Mouse (Mus musculus) liver, embryonic 11.5 days (tissue): ENCODE measurements at regions not wholly inside any gene's neighbourhood (a gene's known extent, or its start where the extent isn't known, plus 50 kb on each side); places are given as distances from the start of the nearest gene placed in this dataset.

Experiments used
- ATAC-seq: fragments of 200-750 bp; cut with Nextera tagmentation; replicated peaks from 2 replicates; pipeline ENCODE4 v1.8.0; 2017; ENCODE audit warnings: moderate number of reproducible peaks, mild to moderate bottlenecking, moderate TSS enrichment, moderate library complexity; ENCODE audit not compliant: low FRiP score
- DNase-seq: peaks from one replicate; pipeline ENCODE4 v3.0.0-alpha.2; 2017; ENCODE audit warnings: low spot score
- H3K27ac ChIP-seq: fragments of 300-500 bp; sonication (generic); 2 replicates; pipeline ENCODE4 v1.5.1; 2014; ENCODE audit warnings: mild to moderate bottlenecking, low read depth, low read length, control low read depth
- H3K27me3 ChIP-seq: fragments of 300-500 bp; sonication (generic); replicated peaks from 2 replicates; pipeline ENCODE4 v1.6.1; 2014; ENCODE audit warnings: low read length, mixed read lengths; ENCODE audit not compliant: control insufficient read depth, insufficient read depth
- H3K36me3 ChIP-seq: fragments of 300-500 bp; sonication (generic); 2 replicates; pipeline ENCODE4 v1.6.1; 2014; ENCODE audit warnings: mild to moderate bottlenecking, low read length, moderate library complexity, mixed read lengths; ENCODE audit not compliant: control insufficient read depth, insufficient read depth
- H3K4me1 ChIP-seq: fragments of 300-500 bp; sonication (generic); replicated peaks from 2 replicates; pipeline ENCODE4 v1.6.1; 2014; ENCODE audit warnings: low read length, mixed read lengths; ENCODE audit not compliant: control insufficient read depth, insufficient read depth
- H3K4me2 ChIP-seq: fragments of 300-500 bp; sonication (generic); 2 replicates; pipeline ENCODE4 v1.6.1; 2014; ENCODE audit warnings: mild to moderate bottlenecking, control low read depth, moderate library complexity
- H3K4me3 ChIP-seq: fragments of 300-500 bp; sonication (generic); 2 replicates; pipeline ENCODE4 v1.5.1; 2014; ENCODE audit warnings: low read depth, low read length, control low read depth
- H3K9ac ChIP-seq: fragments of 300-500 bp; sonication (generic); 2 replicates; pipeline ENCODE4 v1.6.1; 2014; ENCODE audit warnings: low read depth, low read length, control low read depth
- H3K9me3 ChIP-seq: fragments of 300-500 bp; sonication (generic); 2 replicates; pipeline ENCODE4 v1.6.1; 2016; ENCODE audit warnings: low read length, inconsistent platforms, mixed read lengths; ENCODE audit not compliant: control insufficient read depth
- WGBS: fragments of 180-500 bp; shearing (Covaris S2); extraction: QIAGEN DNeasy Blood & Tissue Kit; methylation state at CpG from one replicate; pipeline ENCODE4 v1.1.7; 2014; 5-methylcytosine and 5-hydroxymethylcytosine counted together

DNA sequence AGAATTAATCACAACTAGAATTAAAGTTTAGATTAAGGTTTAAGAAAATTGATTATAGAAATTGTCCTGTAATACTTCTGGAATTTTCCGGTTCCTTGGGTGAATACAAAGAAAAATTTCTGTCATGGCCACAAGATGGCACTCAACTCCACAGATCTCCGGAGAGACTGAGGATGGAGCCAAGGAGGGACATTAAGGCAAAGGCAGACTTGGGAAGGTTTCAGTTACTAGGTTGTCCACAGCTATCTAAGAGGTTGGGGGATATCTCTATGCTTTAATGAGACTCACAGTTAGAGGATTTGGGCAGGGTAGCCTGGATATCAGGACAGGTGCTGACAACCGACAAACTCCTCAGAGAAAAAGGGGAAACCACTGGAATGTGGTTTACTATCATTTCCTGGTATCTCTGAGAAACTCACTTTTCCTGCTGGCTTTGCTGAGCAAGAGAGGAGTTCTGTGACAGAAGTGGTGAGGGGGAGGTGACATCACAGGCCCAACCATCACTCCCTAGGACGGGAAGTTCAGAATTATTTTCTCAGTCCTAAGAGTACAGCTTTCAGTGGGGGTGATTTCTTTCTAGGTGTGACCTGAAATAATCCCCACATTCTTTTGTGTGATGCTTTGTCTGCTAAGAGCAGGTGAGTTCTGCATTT lies 56.0 kb upstream of the 2210010C04Rik start:
- Histone ChIP-seq H3K4me1 (no peaks in the 10 kb centered on the region), H3K4me3 (no peak overlapping the region), H3K9ac (no peak overlapping the region), H3K36me3 (no peaks in the 10 kb centered on the region), H3K27ac (no peak overlapping the region), H3K4me2 (no peak overlapping the region), H3K9me3 (no peaks in the 10 kb centered on the region), H3K27me3 (no peaks in the 10 kb centered on the region)
- ATAC-seq, result peak; percentile 53; the same call in 1 of the 2 replicates
- DNase-seq, result no peak
- WGBS, result 29% methylated on average over 4 of the region's 4 CpGs
